Comparison of ENCODE assay signal across 8 mouse cellular contexts in the genomic region with DNA sequence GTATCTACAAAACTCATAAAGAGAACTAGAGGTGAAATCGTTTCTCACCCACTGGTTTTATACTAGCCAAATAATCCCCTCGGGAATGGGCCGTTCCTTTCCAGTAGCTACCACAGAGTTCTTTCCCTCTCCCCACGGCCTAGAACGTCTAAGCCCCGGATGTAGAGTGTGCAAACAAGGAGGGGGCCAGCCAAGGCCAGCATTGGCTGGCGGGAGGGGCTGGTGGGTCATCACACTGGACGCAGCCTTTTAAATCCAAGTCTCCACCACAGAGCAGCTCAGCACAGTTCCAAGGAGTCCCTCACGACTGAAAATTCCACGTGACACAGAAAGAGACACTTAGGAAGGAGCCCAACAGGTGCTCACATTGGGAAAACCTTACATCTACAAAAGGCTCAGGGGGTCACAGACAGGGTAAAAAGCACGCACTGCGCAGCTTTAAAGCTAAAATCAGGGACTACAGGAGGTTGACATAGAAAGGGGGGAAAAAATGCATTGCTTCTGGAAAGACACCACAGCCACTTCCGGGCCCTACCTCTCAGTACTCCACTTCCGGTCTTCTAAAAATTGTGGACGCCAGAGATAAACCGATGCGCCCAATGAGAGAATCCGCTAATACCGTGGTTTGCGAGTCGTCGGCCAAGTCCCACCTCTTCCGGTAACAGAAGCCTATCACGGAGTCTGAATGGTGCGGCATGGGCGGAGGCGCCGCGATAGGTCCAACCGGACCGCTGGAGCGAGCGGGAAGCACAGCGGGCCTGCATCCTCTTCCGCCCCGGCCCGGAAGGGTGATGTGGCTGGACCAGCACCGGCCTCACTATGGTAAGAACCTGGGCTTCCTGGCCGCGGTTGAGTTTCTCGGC. TPM values are rescaled to one million over a fixed set of nuclear protein-coding genes. Genes with fewer than 3 reads are reported as not detected.
DNase-seq lines count a peak whose midpoint lies in the region; ATAC-seq and TF ChIP-seq lines count a peak whose summit lies in the region.

TSS of gene Tmem167 (plus strand) at position 162 of the 863 bp plus-strand sequence.
TSS of gene Xrcc4 (minus strand) at position 647 of the 863 bp plus-strand sequence.

- WGBS in hindbrain, embryonic 10.5 days, result 4% methylated on average over 41 of the region's 41 CpGs
- 2% methylated on average over 41 of the region's 41 CpGs for WGBS in lung, postnatal 0 days

- peaks cover 16% of the 10 kb centered on the region; the same call in 1 of the 2 replicates for H3K4me1 ChIP-seq in hindbrain, embryonic 10.5 days (replicated peaks)
- H3K4me1 ChIP-seq in lung, postnatal 0 days (ENCODE audit: insufficient read depth, low read depth, low read length), result no peaks in the 10 kb centered on the region

- DNase-seq in MN1 (ENCODE audit: low spot score), result peak; percentile 99
- peak; percentile 99 for DNase-seq in cerebellum, adult 9-10 months
- DNase-seq in hindbrain, embryonic 10.5 days (ENCODE audit: low spot score), result peak; percentile 97
- peak; percentile 99 for DNase-seq in layer of hippocampus, adult 9-11 months
- peak; percentile 99 for DNase-seq in lung, postnatal 0 days (ENCODE audit: low spot score)
- DNase-seq in ovary, postnatal 14 days (ENCODE audit: low spot score), result peak; percentile 91
- DNase-seq in thymus, postnatal 14 days, result peak; percentile 89

- peak; percentile 99 for ATAC-seq in frontal cortex, adult (ENCODE audit: low TSS enrichment)
- peak; percentile 100 for ATAC-seq in lung, postnatal 0 days

- no peaks in the 10 kb centered on the region for H3K9me3 ChIP-seq in hindbrain, embryonic 10.5 days
- H3K9me3 ChIP-seq in lung, postnatal 0 days (ENCODE audit: low read length), result no peaks in the 10 kb centered on the region

- H3K4me2 ChIP-seq in lung, postnatal 0 days (replicated peaks; ENCODE audit: low read depth, low read length), result peak within 1 kb of the TSS; percentile 79

- peak within 1 kb of the TSS; percentile 95 for H3K27ac ChIP-seq in hindbrain, embryonic 10.5 days
- peak within 1 kb of the TSS; percentile 92 for H3K27ac ChIP-seq in lung, postnatal 0 days (ENCODE audit: low read length)

- H3K36me3 ChIP-seq in hindbrain, embryonic 10.5 days, result peaks cover 6% of the 10 kb centered on the region; the same call in 1 of the 2 replicates
- H3K36me3 ChIP-seq in lung, postnatal 0 days (ENCODE audit: insufficient read depth, low read length), result no peaks in the 10 kb centered on the region

- H3K27me3 ChIP-seq in hindbrain, embryonic 10.5 days (ENCODE audit: insufficient read depth, poor library complexity, severe bottlenecking), result no peaks in the 10 kb centered on the region
- no peaks in the 10 kb centered on the region for H3K27me3 ChIP-seq in lung, postnatal 0 days (replicated peaks; ENCODE audit: insufficient read depth, low read length)

- TF ChIP-seq CTCF in lung, postnatal 0 days (IDR thresholded peaks at IDR 0.05), result no peak

- H3K4me3 ChIP-seq in hindbrain, embryonic 10.5 days, result peak within 1 kb of the TSS; percentile 83
- H3K4me3 ChIP-seq in lung, postnatal 0 days (ENCODE audit: low read depth, low read length), result peak within 1 kb of the TSS; percentile 71

- H3K9ac ChIP-seq in lung, postnatal 0 days (replicated peaks; ENCODE audit: low read depth), result peak within 1 kb of the TSS; percentile 64

- peak; percentile 17; the same call in 1 of the 2 replicates for TF ChIP-seq EP300 in lung, postnatal 0 days (IDR thresholded peaks at IDR 0.05)

RNA-seq across cellular contexts. Expression of gene Tmem167, which starts in this region (rescaled TPM):
- 58.2 and 63.6 TPM in 2 replicates for polyA plus RNA-seq in hindbrain, embryonic 10.5 days (2016; fragmentation: Nextera tagmentation; extraction: Ambion mirVana)
- polyA plus RNA-seq in lung, postnatal 0 days (2015; fragmentation: Nextera tagmentation; extraction: Ambion mirVana), result 40.6 and 41.6 TPM in 2 replicates

RNA-seq across cellular contexts. Expression of gene Xrcc4, which starts in this region (rescaled TPM):
- 8.9 and 9.4 TPM in 2 replicates for polyA plus RNA-seq in hindbrain, embryonic 10.5 days (2016; fragmentation: Nextera tagmentation; extraction: Ambion mirVana)
- polyA plus RNA-seq in lung, postnatal 0 days (2015; fragmentation: Nextera tagmentation; extraction: Ambion mirVana), result 12.9 and 15.2 TPM in 2 replicates

Comparison
In these comparisons a context has a peak if more than half of its experiments do, and no peak if none do; other contexts are left out.
1. Peak in every context shown above with its lines: DNase-seq, ATAC-seq, H3K4me3 ChIP-seq and H3K27ac ChIP-seq.